Mouse (Mus musculus) liver, postnatal 0 days (tissue): ENCODE results near the gene Kcnq4. TPM values are rescaled to one million over a fixed set of nuclear protein-coding genes. Genes with fewer than 3 reads are reported as not detected.

Source experiments
- ATAC-seq: fragments of 200-750 bp; cut with Nextera tagmentation; 2 replicates; pipeline ENCODE4 v1.8.0; 2017; ENCODE audit warnings: mild to moderate bottlenecking, moderate library complexity
- DNase-seq: peaks from one replicate; pipeline ENCODE4 v3.0.0-alpha.2; 2016
- H3K27ac ChIP-seq: fragments of 300-500 bp; sonication (generic); 2 replicates; pipeline ENCODE4 v1.5.1; 2014; ENCODE audit warnings: antibody characterized with exemption, moderate library complexity, mild to moderate bottlenecking, low read depth
- H3K27me3 ChIP-seq: fragments of 300-500 bp; sonication (generic); 2 replicates; pipeline ENCODE4 v1.6.1; 2014; ENCODE audit warnings: low read length, control low read depth, mixed read lengths; ENCODE audit not compliant: insufficient read depth
- H3K36me3 ChIP-seq: fragments of 300-500 bp; sonication (generic); replicated peaks from 2 replicates; pipeline ENCODE4 v1.6.1; 2014; ENCODE audit warnings: mild to moderate bottlenecking, control low read depth, low read length, moderate library complexity, mixed read lengths; ENCODE audit not compliant: insufficient read depth
- H3K4me1 ChIP-seq: fragments of 300-500 bp; sonication (generic); 2 replicates; pipeline ENCODE4 v1.6.1; 2014; ENCODE audit warnings: antibody characterized with exemption, mild to moderate bottlenecking, control low read depth; ENCODE audit not compliant: insufficient read depth
- H3K4me2 ChIP-seq: fragments of 300-500 bp; sonication (generic); 2 replicates; pipeline ENCODE4 v1.6.1; 2014; ENCODE audit warnings: low read depth, mild to moderate bottlenecking, low read length, moderate library complexity, mixed read lengths
- H3K4me3 ChIP-seq: fragments of 300-500 bp; sonication (generic); 2 replicates; pipeline ENCODE4 v1.5.1; 2014; ENCODE audit warnings: low read depth, low read length
- H3K9ac ChIP-seq: fragments of 300-500 bp; sonication (generic); replicated peaks from 2 replicates; pipeline ENCODE4 v1.6.1; 2014; ENCODE audit warnings: mild to moderate bottlenecking, moderate library complexity
- H3K9me3 ChIP-seq: fragments of 300-500 bp; sonication (generic); 2 replicates; pipeline ENCODE4 v1.6.1; 2016; ENCODE audit warnings: mild to moderate bottlenecking, control low read depth, low read length, mixed read lengths
- CTCF ChIP-seq: sonication (generic); IDR thresholded peaks from 2 replicates; pipeline ENCODE4 v1.5.1; 2016; ENCODE audit warnings: antibody characterized with exemption, low read depth
- EP300 ChIP-seq: IDR thresholded peaks from 2 replicates; pipeline ENCODE4 v1.6.1; 2016; ENCODE audit warnings: antibody characterized with exemption, low read depth, mild to moderate bottlenecking
- WGBS: fragments of 180-500 bp; shearing (Covaris S2); extraction: QIAGEN DNeasy Blood & Tissue Kit; methylation state at CpG from one replicate; pipeline ENCODE4 v1.1.7; 2014; ENCODE audit not compliant: insufficient replicate concordance; 5-methylcytosine and 5-hydroxymethylcytosine counted together
- polyA plus RNA-seq: library from polyadenylated mRNA; unstranded; fragments of >200 nt; fragmentation: Nextera tagmentation; extraction: Ambion mirVana; gene quantifications from 2 replicates; pipeline ENCODE4 v1.2.1, GENCODE M21; 2015

Kcnq4 gene
- polyA plus RNA-seq, 1 experiment from 2014 or later, result 0.20 TPM

DNA sequence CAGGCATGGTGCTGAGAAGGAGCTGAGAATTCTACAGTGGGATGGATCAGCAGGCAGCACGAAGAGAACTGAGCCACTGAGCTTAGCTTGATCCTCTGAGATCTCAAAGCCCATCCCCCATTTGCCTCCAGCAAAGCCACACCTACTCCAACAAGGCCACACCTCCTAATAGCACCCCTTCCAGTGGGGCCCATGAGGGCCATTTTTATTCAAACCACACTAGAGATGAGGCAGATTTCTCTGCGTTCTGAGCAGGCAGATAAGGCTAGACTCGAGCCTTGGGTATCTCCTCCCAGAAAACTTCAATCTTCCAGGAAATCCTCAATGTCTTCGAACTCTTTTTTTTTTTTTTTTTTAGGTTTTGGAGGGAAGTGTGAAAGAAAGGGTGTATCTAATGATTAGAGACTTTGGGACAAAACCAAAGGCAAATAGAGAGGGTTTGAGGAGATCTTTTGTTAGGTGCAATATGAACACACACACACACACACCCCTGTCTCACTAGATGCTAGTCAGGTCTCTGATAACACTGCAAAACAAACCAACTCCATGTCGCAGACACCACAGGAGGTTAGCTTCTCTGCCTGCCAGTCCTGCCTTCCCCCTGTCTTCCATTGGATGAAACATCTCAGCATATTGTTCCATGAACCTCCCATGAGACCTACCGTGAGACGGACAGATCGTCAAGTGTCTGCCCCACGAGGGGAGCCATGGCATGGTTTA is 65.0 kb downstream of the Kcnq4 start:
- no peaks in the 10 kb centered on the region for H3K36me3 ChIP-seq
- no peak for TF ChIP-seq CTCF
- no peak for TF ChIP-seq EP300
- no peak for DNase-seq
- no peaks in the 10 kb centered on the region for H3K27me3 ChIP-seq
- H3K27ac ChIP-seq, result no peak overlapping the region
- H3K4me3 ChIP-seq, result no peak overlapping the region
- no peaks in the 10 kb centered on the region for H3K9me3 ChIP-seq
- no peak overlapping the region for H3K9ac ChIP-seq
- H3K4me2 ChIP-seq, result no peak overlapping the region
- no peak for ATAC-seq
- 0 out of 2 replicates have a peak, but pooled peaks cover 3% of the 10 kb centered on the region for H3K4me1 ChIP-seq
- WGBS, result 39% methylated on average over 9 of the region's 9 CpGs

DNA sequence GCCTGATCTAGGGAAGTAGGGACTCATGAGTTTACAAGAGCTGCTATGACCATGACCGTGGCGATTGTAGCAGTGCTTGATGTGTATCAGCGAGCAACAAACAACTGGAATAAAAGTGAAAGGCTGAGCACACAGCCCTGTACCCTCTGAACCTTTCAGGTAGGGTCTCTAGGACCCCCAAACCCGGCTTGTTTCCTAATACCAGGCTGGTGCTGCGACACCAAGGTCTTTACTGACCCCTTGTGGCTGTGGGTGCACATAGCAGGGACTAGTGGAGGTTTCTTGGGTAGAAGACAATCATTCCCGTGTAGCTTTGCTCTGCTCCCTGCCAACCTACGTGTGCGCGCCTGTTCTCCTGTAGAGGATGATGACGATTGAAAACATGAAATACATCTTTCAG is 66.2 kb downstream of the Kcnq4 start:
- H3K4me3 ChIP-seq, result no peak overlapping the region
- H3K4me1 ChIP-seq, result 0 out of 2 replicates have a peak, but pooled peaks cover 3% of the 10 kb centered on the region

DNA sequence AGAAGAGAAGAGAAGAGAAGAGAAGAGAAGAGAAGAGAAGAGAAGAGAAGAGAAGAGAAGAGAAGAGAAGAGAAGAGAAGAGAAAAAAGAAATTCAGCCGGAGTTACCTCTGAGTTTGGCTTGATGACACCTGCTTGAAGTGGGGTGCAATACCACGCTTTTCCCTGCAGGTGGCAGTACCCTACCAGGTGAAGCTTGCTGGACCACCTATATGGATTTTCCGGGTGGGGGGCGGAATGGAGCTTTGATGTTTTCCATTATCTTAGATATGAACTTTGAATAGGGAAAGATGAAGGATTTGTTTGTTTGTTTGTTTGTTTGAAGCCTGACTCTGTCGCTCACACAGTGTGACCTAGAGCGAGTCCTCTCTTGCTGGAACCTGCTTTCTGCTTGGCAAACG is 67.5 kb downstream of the Kcnq4 start:
- 45% methylated on average over 7 of the region's 7 CpGs for WGBS
- no peaks in the 10 kb centered on the region for H3K36me3 ChIP-seq

More for the DNA sequence above, 66.2 kb downstream of the Kcnq4 start:
- H3K27ac ChIP-seq, result no peak overlapping the region
- no peaks in the 10 kb centered on the region for H3K9me3 ChIP-seq
- no peak overlapping the region for H3K4me2 ChIP-seq
- H3K27me3 ChIP-seq, result no peaks in the 10 kb centered on the region
- no peak overlapping the region for H3K9ac ChIP-seq
- no peak for TF ChIP-seq EP300
- TF ChIP-seq CTCF, result peak; percentile 93
- peak; percentile 68 for DNase-seq
- no peaks in the 10 kb centered on the region for H3K36me3 ChIP-seq
- peak; percentile 31; the same call in 1 of the 2 replicates for ATAC-seq
- 27% methylated on average over 10 of the region's 10 CpGs for WGBS

DNA sequence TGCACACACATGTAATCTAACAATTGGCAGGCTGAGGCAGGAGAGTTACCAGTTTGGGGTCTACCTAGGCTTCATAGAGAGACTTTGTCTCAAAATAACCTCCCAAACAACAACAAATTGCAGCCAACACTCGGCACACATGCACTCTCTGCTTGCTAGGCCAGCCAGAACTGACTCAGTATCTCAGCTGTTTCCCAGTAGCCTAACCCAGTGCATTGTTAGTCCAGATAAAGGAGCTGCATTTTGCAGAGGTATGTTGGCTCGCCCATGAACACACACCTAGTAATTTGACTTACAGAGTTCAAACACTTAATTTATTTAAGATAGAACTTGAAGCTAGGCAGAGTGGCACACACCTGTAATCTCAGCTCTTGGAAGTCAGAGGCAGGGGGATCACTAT is 72.8 kb downstream of the Kcnq4 start:
- 52% methylated on average over 2 of the region's 2 CpGs for WGBS
- TF ChIP-seq CTCF (no peak), EP300 (no peak)
- ATAC-seq, result no peak
- peak overlapping the region; percentile 18; the same call in 1 of the 2 replicates for H3K4me2 ChIP-seq
- no peaks in the 10 kb centered on the region for H3K36me3 ChIP-seq
- H3K27ac ChIP-seq, result 0 out of 2 replicates have a peak overlapping the region, but pooled peaks have one; percentile 83
- H3K9me3 ChIP-seq, result no peaks in the 10 kb centered on the region
- peaks cover 16% of the 10 kb centered on the region for H3K4me1 ChIP-seq
- H3K27me3 ChIP-seq, result no peaks in the 10 kb centered on the region
- no peak overlapping the region for H3K4me3 ChIP-seq
- no peak for DNase-seq
- no peak overlapping the region for H3K9ac ChIP-seq

More for the DNA sequence above, 67.5 kb downstream of the Kcnq4 start:
- no peak overlapping the region for H3K4me3 ChIP-seq
- no peak overlapping the region for H3K27ac ChIP-seq
- TF ChIP-seq CTCF, result peak; percentile 87
- TF ChIP-seq EP300, result no peak
- no peaks in the 10 kb centered on the region for H3K9me3 ChIP-seq
- H3K4me1 ChIP-seq, result peaks cover 3% of the 10 kb centered on the region; the same call in 1 of the 2 replicates
- no peak overlapping the region for H3K9ac ChIP-seq
- H3K4me2 ChIP-seq, result no peak overlapping the region
- ATAC-seq (no peak), DNase-seq (peak; percentile 45)
- no peaks in the 10 kb centered on the region for H3K27me3 ChIP-seq

DNA sequence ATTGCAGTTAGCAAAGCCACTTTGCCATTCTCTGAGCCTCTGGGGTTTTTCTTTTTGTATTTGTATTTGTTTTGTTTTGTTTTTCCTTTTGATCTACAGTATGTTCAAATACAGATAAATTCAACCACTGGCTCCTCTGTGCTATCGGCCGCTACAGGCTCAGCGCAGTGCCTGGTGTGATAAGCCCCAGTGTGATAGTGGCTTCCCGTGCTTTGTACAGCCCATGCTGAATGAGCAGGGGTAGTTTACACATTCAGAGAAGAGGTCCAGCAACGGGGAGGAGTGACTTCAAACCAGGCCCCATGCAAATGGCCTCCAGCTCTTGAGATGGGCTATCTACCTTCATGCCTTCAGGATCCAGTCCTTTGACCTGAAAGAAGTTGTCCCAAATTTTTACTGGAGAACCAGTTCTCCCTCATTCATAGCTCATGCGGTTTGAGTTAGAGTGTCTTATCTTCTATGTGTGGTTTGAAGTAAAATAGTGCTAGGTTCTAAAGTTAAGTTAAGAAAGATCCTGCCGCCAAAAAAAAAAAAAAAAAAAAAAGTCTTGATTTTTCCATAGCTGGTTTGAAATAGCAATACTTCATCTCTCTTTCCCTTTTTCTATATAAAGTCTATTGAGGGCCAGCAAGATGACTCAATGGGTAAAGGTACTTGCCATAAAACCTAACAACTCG is 73.5 kb downstream of the Kcnq4 start:
- peak overlapping the region; percentile 60 for H3K4me2 ChIP-seq
- no peaks in the 10 kb centered on the region for H3K36me3 ChIP-seq
- TF ChIP-seq CTCF (no peak), EP300 (peak; percentile 99)
- H3K4me3 ChIP-seq, result 0 out of 2 replicates have a peak overlapping the region, but pooled peaks have one; percentile 10
- no peaks in the 10 kb centered on the region for H3K9me3 ChIP-seq
- H3K4me1 ChIP-seq, result peaks cover 16% of the 10 kb centered on the region
- H3K27ac ChIP-seq, result peak overlapping the region; percentile 83
- H3K9ac ChIP-seq, result no peak overlapping the region; the same call in 1 of the 2 replicates
- ATAC-seq (peak; percentile 96), DNase-seq (peak; percentile 70)
- 48% methylated on average over 8 of the region's 8 CpGs for WGBS
- no peaks in the 10 kb centered on the region for H3K27me3 ChIP-seq

DNA sequence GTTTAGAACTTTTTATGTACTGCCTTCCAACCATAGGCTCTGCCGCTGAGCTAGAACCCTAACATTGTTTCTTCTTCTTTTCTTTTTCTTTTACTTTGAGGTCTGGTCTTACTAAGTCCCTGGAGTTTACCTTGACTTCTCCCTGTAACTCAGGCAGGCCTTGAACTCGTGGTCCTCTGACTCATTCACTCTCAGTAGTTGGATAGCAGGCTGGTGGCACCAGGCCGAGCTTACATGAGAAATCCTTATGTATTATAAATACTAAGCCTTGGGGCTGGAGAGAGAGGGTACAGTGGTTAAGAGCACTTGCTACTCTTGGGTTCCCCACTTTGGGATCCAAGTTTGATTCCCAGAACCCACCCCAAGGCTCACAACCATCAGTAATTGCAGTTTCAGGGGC is 74.8 kb downstream of the Kcnq4 start:
- Histone ChIP-seq H3K36me3 (no peaks in the 10 kb centered on the region), H3K4me2 (no peak overlapping the region), H3K9me3 (no peaks in the 10 kb centered on the region), H3K9ac (no peak overlapping the region), H3K27me3 (no peaks in the 10 kb centered on the region), H3K4me3 (no peak overlapping the region), H3K27ac (no peak overlapping the region), H3K4me1 (peaks cover 26% of the 10 kb centered on the region)
- DNase-seq (no peak), ATAC-seq (no peak)
- 83% methylated on average over 3 of the region's 3 CpGs for WGBS
- TF ChIP-seq CTCF (no peak), EP300 (no peak)
